Mouse (Mus musculus) limb, embryonic 11.5 days (tissue): ENCODE measurements around the gene Otop2. TPM values are rescaled to one million over a fixed set of nuclear protein-coding genes. Genes with fewer than 3 reads are reported as not detected.

Experiments
- ATAC-seq: fragments of 200-750 bp; cut with Nextera tagmentation; 2 replicates; pipeline ENCODE4 v1.8.0; 2017; ENCODE audit warnings: low read depth; ENCODE audit not compliant: insufficient number of reproducible peaks, low FRiP score, low TSS enrichment
- DNase-seq: peaks from one replicate; pipeline ENCODE4 v3.0.0-alpha.2; 2015; ENCODE audit warnings: low spot score
- H3K27ac ChIP-seq: fragments of 300-500 bp; sonication (generic); replicated peaks from 2 replicates; pipeline ENCODE4 v1.5.1; 2014; ENCODE audit warnings: low read depth, mild to moderate bottlenecking, low read length
- H3K27me3 ChIP-seq: fragments of 300-500 bp; sonication (generic); 2 replicates; pipeline ENCODE4 v1.6.1; 2014; ENCODE audit warnings: mild to moderate bottlenecking, low read length, mixed read lengths; ENCODE audit not compliant: control insufficient read depth, insufficient read depth
- H3K36me3 ChIP-seq: fragments of 300-500 bp; sonication (generic); 2 replicates; pipeline ENCODE4 v1.6.1; 2014; ENCODE audit warnings: mild to moderate bottlenecking, low read length, moderate library complexity, mixed read lengths; ENCODE audit not compliant: control insufficient read depth, insufficient read depth
- H3K4me1 ChIP-seq: fragments of 300-500 bp; sonication (generic); 2 replicates; pipeline ENCODE4 v1.6.1; 2014; ENCODE audit warnings: low read length, mixed read lengths; ENCODE audit not compliant: control insufficient read depth, insufficient read depth
- H3K4me2 ChIP-seq: fragments of 300-500 bp; sonication (generic); 2 replicates; pipeline ENCODE4 v1.6.1; 2014; ENCODE audit warnings: low read depth, mild to moderate bottlenecking, moderate library complexity; ENCODE audit not compliant: severe bottlenecking
- H3K4me3 ChIP-seq: fragments of 300-500 bp; sonication (generic); 2 replicates; pipeline ENCODE4 v1.5.1; 2014; ENCODE audit warnings: low read depth, low read length
- H3K9ac ChIP-seq: fragments of 300-500 bp; sonication (generic); 2 replicates; pipeline ENCODE4 v1.6.1; 2014; ENCODE audit warnings: mild to moderate bottlenecking, low read length
- H3K9me3 ChIP-seq: fragments of 300-500 bp; sonication (generic); 2 replicates; pipeline ENCODE4 v1.6.1; 2016; ENCODE audit warnings: low read length; ENCODE audit not compliant: control insufficient read depth
- WGBS: fragments of 180-500 bp; shearing (Covaris S2); extraction: QIAGEN DNeasy Blood & Tissue Kit; methylation state at CpG from one replicate; pipeline ENCODE4 v1.1.7; 2014; 5-methylcytosine and 5-hydroxymethylcytosine counted together
- polyA plus RNA-seq: library from polyadenylated mRNA; unstranded; fragments of >200 nt; fragmentation: Nextera tagmentation; extraction: Ambion mirVana; gene quantifications from 2 replicates; pipeline ENCODE4 v1.2.1, GENCODE M21; 2014

Gene Otop2
- polyA plus RNA-seq, 1 experiment from 2014 or later, result not detected

DNA sequence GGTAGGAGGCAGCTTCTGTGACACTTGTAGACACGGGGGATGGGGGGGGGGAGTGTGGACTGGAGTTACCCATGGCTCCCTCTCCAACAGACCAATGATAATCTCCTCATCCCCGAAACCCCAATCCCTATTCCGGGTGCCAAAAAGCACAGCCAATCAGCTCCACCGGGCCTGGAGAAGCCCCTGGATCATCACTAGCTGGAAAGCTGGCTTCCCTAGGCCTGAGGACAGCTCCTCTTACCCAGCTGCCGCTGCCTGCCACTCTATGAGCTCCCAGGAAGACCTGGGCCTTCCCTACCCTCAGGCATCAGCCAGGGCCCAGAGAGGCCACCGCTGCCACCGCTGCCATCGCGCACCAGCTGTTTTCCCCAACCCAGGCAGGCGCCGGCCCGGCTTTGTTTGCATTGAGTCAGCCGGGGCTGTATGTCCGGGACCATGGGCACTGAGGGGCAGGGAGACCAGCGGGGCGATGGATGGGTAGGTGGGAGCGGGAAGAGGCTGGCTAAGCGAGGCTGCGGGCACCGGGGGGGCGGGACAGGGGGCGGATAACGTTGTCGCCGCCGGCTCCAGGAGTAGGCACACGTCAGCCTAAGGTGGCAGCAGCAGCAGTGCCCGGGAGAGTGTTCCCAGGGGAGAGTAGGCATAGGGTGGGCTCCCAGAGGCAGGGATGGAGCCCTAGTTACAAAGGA lies 59.9 kb downstream of the Otop2 start:
- Histone ChIP-seq H3K9me3 (no peaks in the 10 kb centered on the region), H3K27me3 (peaks cover 41% of the 10 kb centered on the region), H3K9ac (no peak overlapping the region), H3K4me2 (peak overlapping the region; percentile 73), H3K4me3 (peak overlapping the region; percentile 28), H3K4me1 (peaks cover 11% of the 10 kb centered on the region), H3K27ac (no peak overlapping the region), H3K36me3 (no peaks in the 10 kb centered on the region)
- no peak for ATAC-seq
- DNase-seq, result no peak
- WGBS, result 2% methylated on average over 27 of the region's 28 CpGs

DNA sequence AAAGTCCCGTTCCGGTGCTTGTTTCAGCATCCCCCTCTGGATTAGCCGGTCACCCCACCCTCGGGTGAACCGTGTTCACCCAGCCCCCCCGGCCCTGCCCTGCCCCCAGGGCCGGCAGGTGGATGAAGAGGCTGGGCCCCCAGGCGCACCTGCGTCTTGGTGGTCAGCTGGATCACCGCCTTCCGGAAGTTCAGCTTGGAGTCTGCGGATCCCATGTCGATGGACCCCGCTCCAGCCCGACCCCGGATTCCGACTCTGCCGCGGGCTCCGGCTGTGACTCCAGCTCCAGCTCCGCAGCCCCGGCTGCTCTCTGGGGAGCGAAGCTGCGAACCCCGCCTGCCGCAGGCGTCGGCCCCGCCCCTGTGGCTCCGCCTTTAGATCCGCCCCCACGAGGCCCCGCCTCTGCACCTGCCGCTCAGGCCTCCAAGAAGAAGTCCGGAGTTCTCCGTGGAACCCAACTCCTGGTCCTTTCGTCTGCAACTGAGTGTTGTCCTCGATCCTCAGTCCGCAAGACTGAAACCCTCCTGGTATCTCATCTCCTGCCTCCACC lies 60.5 kb downstream of the Otop2 start, which contains the start of gene Hid1:
Gene Hid1 (minus strand): TSS at position 362 of the 550 bp plus-strand sequence.
- 0 out of 2 replicates have a peak, but pooled peaks have one; percentile 32 for ATAC-seq
- Histone ChIP-seq H3K9ac (no peak within 1 kb of the TSS), H3K9me3 (no peaks in the 10 kb centered on the region), H3K4me2 (peak within 1 kb of the TSS; percentile 73), H3K4me1 (peaks cover 11% of the 10 kb centered on the region), H3K36me3 (no peaks in the 10 kb centered on the region), H3K27me3 (peaks cover 41% of the 10 kb centered on the region), H3K27ac (no peak within 1 kb of the TSS), H3K4me3 (peak within 1 kb of the TSS; percentile 28)
- 1% methylated on average over 39 of the region's 39 CpGs for WGBS
- peak; percentile 73 for DNase-seq

DNA sequence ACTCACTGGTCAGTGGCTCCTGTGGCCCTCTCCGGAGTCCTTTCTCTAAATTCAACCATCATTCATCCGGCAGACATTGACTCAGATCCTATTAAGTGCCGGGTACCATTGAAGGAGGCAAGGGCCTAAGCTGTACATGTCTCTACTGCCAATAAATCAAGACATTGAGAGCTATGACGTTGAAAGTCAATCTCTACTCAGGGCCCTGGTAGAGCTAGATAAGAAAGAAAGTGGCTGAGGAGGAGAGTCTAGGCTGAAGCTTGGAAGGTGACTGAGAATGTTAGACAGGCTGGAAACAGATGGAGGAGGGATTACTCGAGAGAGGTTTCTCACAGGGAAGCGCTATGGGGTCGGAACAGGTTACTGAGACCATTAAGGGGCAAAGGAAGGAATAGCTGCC lies 63.4 kb downstream of the Otop2 start:
- no peak overlapping the region for H3K4me2 ChIP-seq
- no peak overlapping the region for H3K4me3 ChIP-seq
- 52% methylated on average over 7 of the region's 7 CpGs for WGBS
- H3K36me3 ChIP-seq, result no peaks in the 10 kb centered on the region
- no peak for DNase-seq
- no peak overlapping the region for H3K27ac ChIP-seq
- H3K9ac ChIP-seq, result no peak overlapping the region
- ATAC-seq, result no peak
- peaks cover 60% of the 10 kb centered on the region for H3K27me3 ChIP-seq
- H3K4me1 ChIP-seq, result peaks cover 15% of the 10 kb centered on the region
- no peaks in the 10 kb centered on the region for H3K9me3 ChIP-seq

DNA sequence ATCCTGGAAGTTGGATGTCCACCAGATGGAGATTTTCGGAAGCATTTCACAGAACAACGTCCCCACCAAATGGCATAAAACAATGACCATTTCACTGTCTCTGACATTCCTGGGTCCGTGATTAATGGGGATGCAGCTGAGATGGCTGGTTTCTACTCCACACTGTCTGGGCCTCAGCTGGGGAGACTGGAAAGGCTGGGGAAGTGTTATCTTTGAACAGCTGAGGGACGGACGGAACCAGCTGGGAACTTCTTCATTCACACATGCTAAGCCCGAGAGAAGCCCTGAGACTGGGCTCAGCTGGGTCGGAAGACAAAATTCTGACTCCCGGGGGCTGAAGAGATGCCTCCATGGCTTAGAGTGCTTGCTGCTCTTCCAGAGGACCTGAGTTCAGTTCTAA lies 64.4 kb downstream of the Otop2 start:
- Histone ChIP-seq H3K9me3 (no peaks in the 10 kb centered on the region), H3K4me3 (no peak overlapping the region), H3K4me2 (no peak overlapping the region), H3K9ac (no peak overlapping the region), H3K36me3 (no peaks in the 10 kb centered on the region), H3K27ac (no peak overlapping the region), H3K4me1 (peaks cover 13% of the 10 kb centered on the region), H3K27me3 (peaks cover 57% of the 10 kb centered on the region)
- ATAC-seq (no peak), DNase-seq (no peak)
- WGBS, result 61% methylated on average over 8 of the region's 8 CpGs

DNA sequence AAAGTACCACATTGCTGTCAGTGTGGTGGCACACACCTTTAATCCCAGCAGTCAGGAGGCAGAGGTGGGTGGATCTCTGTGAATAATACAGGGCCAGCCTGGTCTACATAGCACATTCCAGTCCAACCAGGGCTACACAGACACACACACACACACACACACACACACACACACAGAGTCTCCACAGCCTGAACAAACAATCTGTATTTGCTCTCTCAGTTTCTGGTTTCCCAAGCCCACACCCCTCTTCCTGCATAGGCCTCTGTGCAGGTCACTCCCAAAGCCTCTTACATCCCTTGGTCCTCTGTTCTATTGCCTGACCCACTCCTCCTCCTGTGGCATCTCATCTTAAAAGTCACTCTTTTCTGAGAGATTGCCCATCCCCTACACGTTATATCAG lies 65.1 kb downstream of the Otop2 start:
- Histone ChIP-seq H3K4me2 (no peak overlapping the region), H3K9ac (no peak overlapping the region), H3K9me3 (no peaks in the 10 kb centered on the region), H3K27me3 (peaks cover 51% of the 10 kb centered on the region), H3K4me3 (no peak overlapping the region), H3K36me3 (no peaks in the 10 kb centered on the region), H3K4me1 (peaks cover 10% of the 10 kb centered on the region), H3K27ac (no peak overlapping the region)
- WGBS, result 59% methylated on average over 1 of the region's 1 CpGs
- ATAC-seq, result no peak
- no peak for DNase-seq

DNA sequence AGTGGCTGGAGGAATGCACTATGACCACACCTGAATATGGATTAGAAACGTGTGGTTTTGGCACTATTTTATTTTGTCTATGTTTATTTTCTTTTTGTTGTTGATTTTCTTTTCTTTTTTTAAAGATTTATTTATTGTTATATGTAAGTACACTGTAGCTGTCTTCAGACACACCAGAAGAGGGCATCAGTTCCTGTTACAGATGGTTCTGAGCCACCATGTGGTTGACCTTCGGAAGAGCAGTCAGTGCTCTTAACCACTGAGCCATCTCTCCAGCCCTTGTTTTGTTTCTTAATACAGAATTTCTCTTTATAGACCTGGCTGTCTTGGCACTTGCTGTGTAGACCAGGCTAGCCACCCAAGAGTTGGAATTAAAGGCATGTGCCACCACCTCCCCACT lies 65.8 kb downstream of the Otop2 start:
- Histone ChIP-seq H3K9ac (no peak overlapping the region), H3K27me3 (peaks cover 43% of the 10 kb centered on the region), H3K27ac (no peak overlapping the region), H3K4me2 (no peak overlapping the region), H3K36me3 (no peaks in the 10 kb centered on the region), H3K4me3 (no peak overlapping the region), H3K4me1 (peaks cover 5% of the 10 kb centered on the region; the same call in 1 of the 2 replicates), H3K9me3 (no peaks in the 10 kb centered on the region)
- 58% methylated on average over 2 of the region's 2 CpGs for WGBS
- ATAC-seq (no peak), DNase-seq (no peak)

DNA sequence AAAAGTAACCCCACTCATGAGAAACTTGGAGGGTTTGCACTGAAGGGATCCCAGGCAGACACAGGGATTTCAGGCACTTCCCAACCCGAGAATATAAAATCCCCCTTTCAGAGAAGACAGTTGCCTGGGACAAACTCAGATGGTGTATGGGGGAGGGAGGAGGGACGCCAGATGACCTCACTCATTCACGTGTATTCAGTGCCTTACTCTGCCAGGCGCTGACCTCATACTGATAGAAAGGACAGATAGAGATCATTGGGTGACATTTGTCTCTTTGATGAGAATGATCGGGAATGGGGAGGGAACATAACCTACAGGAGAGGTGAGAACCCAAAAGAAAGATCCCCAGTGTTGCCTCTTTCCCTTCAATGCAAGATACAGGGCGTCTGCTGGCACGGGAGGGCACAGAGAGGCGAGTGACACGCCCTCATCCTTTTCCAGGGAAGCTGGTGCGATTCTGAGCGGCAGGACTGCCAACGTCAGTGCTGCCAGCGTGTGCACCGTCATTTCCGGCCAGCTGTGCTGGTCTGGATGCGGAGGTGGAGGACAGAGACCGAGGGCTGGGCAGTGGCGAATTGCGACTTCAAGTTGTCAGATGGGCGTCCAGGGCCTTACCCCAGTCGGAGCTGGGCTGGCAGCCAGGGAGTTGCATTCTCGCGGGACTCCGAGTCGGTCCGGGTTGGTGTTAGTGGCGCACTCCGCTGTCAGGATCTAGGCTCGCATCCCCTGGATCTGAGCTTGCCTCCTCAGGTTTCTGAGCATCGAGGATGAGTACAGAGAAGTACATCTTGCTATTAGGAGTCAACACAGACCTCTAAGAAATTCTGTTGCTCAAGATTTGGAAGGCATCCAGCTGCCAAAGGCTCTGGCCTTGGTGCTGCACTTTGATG lies 67.1 kb downstream of the Otop2 start:
- H3K27ac ChIP-seq, result no peak overlapping the region
- H3K9ac ChIP-seq, result peak overlapping the region; percentile 23; the same call in 1 of the 2 replicates
- H3K4me1 ChIP-seq, result peaks cover 5% of the 10 kb centered on the region; the same call in 1 of the 2 replicates
- DNase-seq, result peak; percentile 46
- H3K9me3 ChIP-seq, result no peaks in the 10 kb centered on the region; the same call in 1 of the 2 replicates
- ATAC-seq, result no peak
- peak overlapping the region; percentile 58 for H3K4me2 ChIP-seq
- peaks cover 34% of the 10 kb centered on the region for H3K27me3 ChIP-seq
- peak overlapping the region; percentile 17; the same call in 1 of the 2 replicates for H3K4me3 ChIP-seq
- no peaks in the 10 kb centered on the region for H3K36me3 ChIP-seq
- 1% methylated on average over 30 of the region's 30 CpGs for WGBS

DNA sequence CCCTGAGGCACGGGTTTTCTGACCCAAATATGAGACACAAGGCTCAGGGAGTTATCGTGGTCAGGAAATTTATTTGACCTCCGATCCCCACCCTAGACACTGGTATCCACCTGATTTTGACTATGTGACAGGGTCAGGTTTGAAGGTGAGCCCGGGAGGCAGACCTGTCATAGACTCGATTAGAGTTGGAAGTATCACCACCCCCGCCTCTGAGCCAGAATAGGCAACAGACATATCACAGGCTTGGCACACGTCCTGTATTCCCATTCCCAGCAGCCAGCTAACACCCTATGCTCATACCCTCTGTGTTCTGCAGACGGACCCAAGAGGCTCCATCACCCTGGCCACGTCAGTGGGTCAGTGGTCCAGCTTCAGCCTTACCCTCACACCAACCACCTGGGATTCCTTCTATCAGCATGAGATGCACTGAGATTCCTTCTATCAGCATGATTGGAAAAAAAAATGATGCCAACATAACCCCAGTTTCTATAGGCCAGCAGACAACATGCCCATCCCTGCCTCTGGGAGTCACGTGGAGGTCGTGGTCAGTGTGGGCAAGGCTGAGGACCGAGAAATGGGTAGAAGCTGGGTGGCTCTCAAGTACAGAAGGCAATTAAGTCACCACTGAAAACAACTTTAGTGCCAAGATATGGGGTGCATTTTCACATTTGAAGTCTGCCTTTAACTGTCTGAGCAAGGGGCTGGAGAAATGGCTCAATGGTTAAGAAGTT lies 67.9 kb downstream of the Otop2 start:
- WGBS, result 63% methylated on average over 12 of the region's 12 CpGs
- Histone ChIP-seq H3K9me3 (no peaks in the 10 kb centered on the region; the same call in 1 of the 2 replicates), H3K36me3 (no peaks in the 10 kb centered on the region), H3K9ac (no peak overlapping the region), H3K4me3 (no peak overlapping the region), H3K4me1 (peaks cover 5% of the 10 kb centered on the region; the same call in 1 of the 2 replicates), H3K27ac (no peak overlapping the region), H3K4me2 (no peak overlapping the region; the same call in 1 of the 2 replicates), H3K27me3 (peaks cover 33% of the 10 kb centered on the region)
- ATAC-seq (no peak), DNase-seq (no peak)
